Mouse (Mus musculus) MEL (cell line): ENCODE measurements around the gene Igf1r. TPM values are rescaled to one million over a fixed set of nuclear protein-coding genes. Genes with fewer than 3 reads are reported as not detected.

ENCODE experiments used
- DNase-seq: peaks from one replicate; pipeline ENCODE4 v3.0.0; 2011; ENCODE audit warnings: low read depth, low spot score
- H3K27ac ChIP-seq: 2 replicates; pipeline ENCODE4 v1.5.1; 2012; ENCODE audit warnings: low read depth, mild to moderate bottlenecking, control low read depth, low read length, moderate library complexity; ENCODE audit not compliant: control insufficient read depth
- H3K27me3 ChIP-seq, 2 experiments: fragments of 150-350 bp in 1 of 2; sonication (generic) in 1 of 2; 2 replicates each; pipeline ENCODE4 v1.6.1; 2012; ENCODE audit warnings: low read length in 2 of 2, mild to moderate bottlenecking in 2 of 2, improper control_type of control experiment in 1 of 2, moderate library complexity in 1 of 2; ENCODE audit not compliant: insufficient read depth in 2 of 2, control insufficient read depth in 1 of 2
- H3K36me3 ChIP-seq, 2 experiments: 2 replicates each; pipeline ENCODE4 v1.6.1; 2012 to 2014; ENCODE audit warnings: low read length in 2 of 2, improper control_type of control experiment in 1 of 2, inconsistent platforms in 1 of 2, mild to moderate bottlenecking in 1 of 2; ENCODE audit not compliant: insufficient read depth in 2 of 2, control insufficient read depth in 1 of 2
- H3K4me1 ChIP-seq, 2 experiments: fragments of 150-350 bp in 1 of 2; sonication (generic) in 1 of 2; 2 replicates each; pipeline ENCODE4 v1.6.1; 2012; ENCODE audit warnings: low read length in 2 of 2, improper control_type of control experiment in 1 of 2, mild to moderate bottlenecking in 1 of 2; ENCODE audit not compliant: insufficient read depth in 2 of 2, control insufficient read depth in 1 of 2
- H3K4me3 ChIP-seq, 2 experiments: fragments of 150-350 bp in 1 of 2; sonication (generic) in 1 of 2; 2 replicates each; pipeline ENCODE4 v1.5.1; 2012; ENCODE audit warnings: low read depth in 2 of 2, low read length in 2 of 2, mild to moderate bottlenecking in 2 of 2, moderate library complexity in 2 of 2, control low read depth in 1 of 2, improper control_type of control experiment in 1 of 2; ENCODE audit not compliant: control insufficient read depth in 1 of 2, insufficient read depth in 1 of 2
- H3K79me2 ChIP-seq: 2 replicates; pipeline ENCODE4 v1.6.1; 2012; ENCODE audit warnings: mild to moderate bottlenecking, low read length, moderate library complexity; ENCODE audit not compliant: control insufficient read depth, poor library complexity, insufficient read depth
- H3K9ac ChIP-seq: 2 replicates; pipeline ENCODE4 v1.6.1; 2012; ENCODE audit warnings: low read depth, mild to moderate bottlenecking, control low read depth, low read length, moderate library complexity; ENCODE audit not compliant: control insufficient read depth, poor library complexity, severe bottlenecking
- H3K9me3 ChIP-seq: fragments of 150-350 bp; sonication (generic); replicated peaks from 2 replicates; pipeline ENCODE4 v1.6.1; 2012; ENCODE audit warnings: mild to moderate bottlenecking, low read length, improper control_type of control experiment, moderate library complexity; ENCODE audit not compliant: insufficient read depth
- BHLHE40 ChIP-seq: IDR thresholded peaks from 2 replicates; pipeline ENCODE4 v1.6.1; 2012; ENCODE audit warnings: low read depth, mild to moderate bottlenecking, inconsistent platforms, low read length, improper control_type of control experiment, borderline replicate concordance
- CHD1 ChIP-seq: IDR thresholded peaks from 2 replicates; pipeline ENCODE4 v1.6.1; 2012; ENCODE audit warnings: low read depth, mild to moderate bottlenecking, inconsistent platforms, low read length, improper control_type of control experiment
- CTCF ChIP-seq, 3 experiments: IDR thresholded peaks in 2 of 3; conservative IDR thresholded peaks in 1 of 3; 2 replicates each; pipeline ENCODE4 v1.5.1; 2011 to 2012; ENCODE audit warnings: low read length in 3 of 3, low read depth in 2 of 3, mild to moderate bottlenecking in 2 of 3, improper control_type of control experiment in 1 of 3, inconsistent platforms in 1 of 3, mixed read lengths in 1 of 3, moderate library complexity in 1 of 3; ENCODE audit not compliant: control insufficient read depth in 1 of 3, insufficient read depth in 1 of 3, poor library complexity in 1 of 3, severe bottlenecking in 1 of 3
- E2F4 ChIP-seq: IDR thresholded peaks from 2 replicates; pipeline ENCODE4 v1.6.1; 2011; ENCODE audit warnings: low read depth, low read length, improper control_type of control experiment, borderline replicate concordance
- EP300 ChIP-seq, 2 experiments: IDR thresholded peaks; 2 replicates each; pipeline ENCODE4 v1.6.1; 2011; ENCODE audit warnings: improper control_type of control experiment in 2 of 2, low read length in 2 of 2, low read depth in 1 of 2, mild to moderate bottlenecking in 1 of 2
- ETS1 ChIP-seq: IDR thresholded peaks from 2 replicates; pipeline ENCODE4 v1.6.1; 2012; ENCODE audit warnings: low read depth, mild to moderate bottlenecking, inconsistent platforms, low read length, improper control_type of control experiment, moderate library complexity
- GABPA ChIP-seq: IDR thresholded peaks from 2 replicates; pipeline ENCODE4 v1.6.1; 2012; ENCODE audit warnings: low read depth, mild to moderate bottlenecking, inconsistent platforms, low read length, improper control_type of control experiment, moderate library complexity
- GATA1 ChIP-seq: IDR thresholded peaks from 2 replicates; pipeline ENCODE4 v1.6.1; 2011; ENCODE audit warnings: low read depth, low read length, improper control_type of control experiment
- HCFC1 ChIP-seq: IDR thresholded peaks from 2 replicates; pipeline ENCODE4 v1.6.1; 2012; ENCODE audit warnings: low read depth, mild to moderate bottlenecking, inconsistent platforms, low read length, improper control_type of control experiment, moderate library complexity
- KAT2A ChIP-seq: conservative IDR thresholded peaks from 2 replicates; pipeline ENCODE4 v1.6.1; 2012; ENCODE audit warnings: low read depth, low read length, improper control_type of control experiment, inconsistent platforms
- MAFK ChIP-seq: IDR thresholded peaks from 2 replicates; pipeline ENCODE4 v1.6.1; 2011; ENCODE audit warnings: low read depth, mild to moderate bottlenecking, low read length, improper control_type of control experiment, borderline replicate concordance
- MAZ ChIP-seq: IDR thresholded peaks from 2 replicates; pipeline ENCODE4 v1.6.1; 2012; ENCODE audit warnings: low read depth, mild to moderate bottlenecking, inconsistent platforms, low read length, improper control_type of control experiment
- MXI1 ChIP-seq: IDR thresholded peaks from 2 replicates; pipeline ENCODE4 v1.6.1; 2011; ENCODE audit warnings: mild to moderate bottlenecking, low read depth, low read length, improper control_type of control experiment
- MYB ChIP-seq: IDR thresholded peaks from 2 replicates; pipeline ENCODE4 v1.6.1; 2011; ENCODE audit warnings: mild to moderate bottlenecking, low read depth, low read length, improper control_type of control experiment
- MYC ChIP-seq: IDR thresholded peaks from 2 replicates; pipeline ENCODE4 v1.6.1; 2011; ENCODE audit warnings: low read depth, mild to moderate bottlenecking, low read length, improper control_type of control experiment, moderate library complexity
- NRF1 ChIP-seq: IDR thresholded peaks from 2 replicates; pipeline ENCODE4 v1.6.1; 2014; ENCODE audit warnings: low read depth, mild to moderate bottlenecking, inconsistent platforms, low read length, improper control_type of control experiment, moderate library complexity; ENCODE audit not compliant: poor library complexity, insufficient read depth, severe bottlenecking
- POLR2AphosphoS2 ChIP-seq: IDR thresholded peaks from 2 replicates; pipeline ENCODE4 v1.6.1; 2011; ENCODE audit warnings: low read length, improper control_type of control experiment
- POLR2AphosphoS5 ChIP-seq: IDR thresholded peaks from 2 replicates; pipeline ENCODE4 v1.6.1; 2012; ENCODE audit warnings: low read depth, borderline replicate concordance, mild to moderate bottlenecking, inconsistent platforms, low read length, moderate library complexity, mixed read lengths
- RCOR1 ChIP-seq: IDR thresholded peaks from 2 replicates; pipeline ENCODE4 v1.6.1; 2012; ENCODE audit warnings: low read depth, mild to moderate bottlenecking, inconsistent platforms, low read length, improper control_type of control experiment
- SMC3 ChIP-seq: IDR thresholded peaks from 2 replicates; pipeline ENCODE4 v1.6.1; 2011; ENCODE audit warnings: low read depth, low read length, improper control_type of control experiment
- TCF12 ChIP-seq: IDR thresholded peaks from 2 replicates; pipeline ENCODE4 v1.6.1; 2014; ENCODE audit warnings: low read depth, mild to moderate bottlenecking, inconsistent platforms, low read length, improper control_type of control experiment, moderate library complexity
- UBTF ChIP-seq: IDR thresholded peaks from 2 replicates; pipeline ENCODE4 v1.6.1; 2012; ENCODE audit warnings: low read depth, mild to moderate bottlenecking, inconsistent platforms, low read length, improper control_type of control experiment, moderate library complexity, borderline replicate concordance; ENCODE audit not compliant: insufficient read depth
- USF1 ChIP-seq: IDR thresholded peaks from 2 replicates; pipeline ENCODE4 v1.6.1; 2014; ENCODE audit warnings: low read depth, mild to moderate bottlenecking, inconsistent platforms, low read length, improper control_type of control experiment, moderate library complexity
- USF2 ChIP-seq, 2 experiments: IDR thresholded peaks; 2 replicates each; pipeline ENCODE4 v1.6.1; 2011 to 2012; ENCODE audit warnings: improper control_type of control experiment in 2 of 2, low read length in 2 of 2, borderline replicate concordance in 1 of 2, inconsistent platforms in 1 of 2, low read depth in 1 of 2, mild to moderate bottlenecking in 1 of 2; ENCODE audit not compliant: insufficient read depth in 1 of 2
- ZC3H11A ChIP-seq: IDR thresholded peaks from 2 replicates; pipeline ENCODE4 v1.6.1; 2012; ENCODE audit warnings: low read depth, mild to moderate bottlenecking, inconsistent platforms, low read length, improper control_type of control experiment
- ZKSCAN1 ChIP-seq: IDR thresholded peaks from 2 replicates; pipeline ENCODE4 v1.6.1; 2012; ENCODE audit warnings: low read depth, mild to moderate bottlenecking, inconsistent platforms, low read length, improper control_type of control experiment, moderate library complexity
- ZMIZ1 ChIP-seq: IDR thresholded peaks from 2 replicates; pipeline ENCODE4 v1.6.1; 2012; ENCODE audit warnings: low read depth, mild to moderate bottlenecking, inconsistent platforms, low read length, improper control_type of control experiment, moderate library complexity
- ZNF384 ChIP-seq: IDR thresholded peaks from 2 replicates; pipeline ENCODE4 v1.6.1; 2012; ENCODE audit warnings: low read depth, mild to moderate bottlenecking, inconsistent platforms, low read length, improper control_type of control experiment
- polyA plus RNA-seq, 2 experiments: library from polyadenylated mRNA; stranded (reverse) in 1 of 2; unstranded in 1 of 2; fragments of >175 nt in 1 of 2; fragments of >200 nt in 1 of 2; gene quantifications; 2 replicates each; pipeline versions ENCODE4 v1.2.1 to v1.2.4; 2012; ENCODE audit warnings: low replicate concordance in 2 of 2, low read depth in 1 of 2; ENCODE audit not compliant: insufficient read length in 2 of 2, insufficient read depth in 1 of 2, missing spikeins in 1 of 2
- total RNA-seq: library from RNA; depleted of rRNA; stranded (reverse); fragments of 300-350 nt; gene quantifications from 2 replicates; pipeline ENCODE4 v1.2.3, GENCODE M21; 2012

Igf1r gene
- total and polyA plus RNA-seq, 3 experiments: 11.8 to 11.9 TPM; not detected in 1

- no peak overlapping the region for H3K27ac ChIP-seq
- no peak for DNase-seq
- peaks cover 0 to 2% of the 10 kb centered on the region in 2 experiments; a peak in 3 of 4 replicates for H3K36me3 ChIP-seq
- TF ChIP-seq ZKSCAN1 (no peak), SMC3 (no peak), TCF12 (no peak), RCOR1 (no peak), EP300 (IDR thresholded peaks at IDR 0.05; ENCODE audit: low read depth in 1 of 2, low read length in 2 of 2) (no peak), USF1 (no peak), KAT2A (no peak), CHD1 (no peak), HCFC1 (no peak), ZNF384 (no peak), POLR2AphosphoS2 (no peak), MXI1 (no peak), GABPA (no peak), MAFK (no peak), MAZ (no peak), ZC3H11A (no peak)
- H3K4me1 ChIP-seq: peaks cover 0 to 8% of the 10 kb centered on the region in 2 experiments; a peak in 3 of 4 replicates
- no peaks in the 10 kb centered on the region for H3K79me2 ChIP-seq
- no peak overlapping the region for H3K9ac ChIP-seq
- H3K9me3 ChIP-seq: no peaks in the 10 kb centered on the region
- H3K27me3 ChIP-seq: no peaks in the 10 kb centered on the region
- no peak overlapping the region for H3K4me3 ChIP-seq
Measured at GRCm38 (mm10) chr7:68181104-68181503, 228.5 kb downstream of the Igf1r start.

GRCm38 (mm10) chr7:68182025-68182424, 229.4 kb downstream of the Igf1r start:
- H3K4me3 ChIP-seq: no peak overlapping the region
- peaks cover 0 to 8% of the 10 kb centered on the region in 2 experiments; a peak in 2 of 4 replicates for H3K4me1 ChIP-seq
- no peaks in the 10 kb centered on the region for H3K9me3 ChIP-seq
- no peak overlapping the region for H3K27ac ChIP-seq
- H3K9ac ChIP-seq: no peak overlapping the region
- H3K27me3 ChIP-seq: no peaks in the 10 kb centered on the region
- no peak for DNase-seq
- no peaks in the 10 kb centered on the region for H3K79me2 ChIP-seq
- no peak for TF ChIP-seq UBTF
- TF ChIP-seq MYC: no peak
- no peak for TF ChIP-seq USF2 (IDR thresholded peaks at IDR 0.05; ENCODE audit: borderline replicate concordance in 1 of 2, insufficient read depth in 1 of 2, low read depth in 1 of 2, low read length in 2 of 2)
- TF ChIP-seq MAZ: no peak
- TF ChIP-seq GATA1: no peak
- no peak for TF ChIP-seq POLR2AphosphoS5
- TF ChIP-seq EP300 (IDR thresholded peaks at IDR 0.05; ENCODE audit: low read depth in 1 of 2, low read length in 2 of 2): no peak
- TF ChIP-seq BHLHE40: no peak
- no peak for TF ChIP-seq NRF1
- no peak for TF ChIP-seq CTCF (IDR thresholded peaks at IDR 0.05 in 2 of 3, conservative IDR thresholded peaks at IDR 0.05 in 1 of 3; ENCODE audit: control insufficient read depth in 1 of 3, insufficient read depth in 1 of 3, low read depth in 2 of 3, low read length in 3 of 3, poor library complexity in 1 of 3, severe bottlenecking in 1 of 3)
- TF ChIP-seq USF1: no peak
- TF ChIP-seq ZKSCAN1: no peak
- TF ChIP-seq E2F4: no peak
- no peak for TF ChIP-seq ETS1
- TF ChIP-seq MYB: no peak
- TF ChIP-seq ZNF384: no peak
- no peak for TF ChIP-seq ZMIZ1
- H3K36me3 ChIP-seq: peaks cover 0 to 2% of the 10 kb centered on the region in 2 experiments; a peak in 3 of 4 replicates
